Mouse (Mus musculus) stomach, adult 2 months (tissue): Measurements from ENCODE around the gene Slit1. TPM values are rescaled to one million over a fixed set of nuclear protein-coding genes. Genes with fewer than 3 reads are reported as not detected.

Experiments used
- polyA plus RNA-seq: library from polyadenylated mRNA; depleted of rRNA; stranded (reverse); fragments of >200 nt; gene quantifications from 2 replicates; pipeline ENCODE4 v1.2.3, GENCODE M21; 2012; rRNA removed

Slit1 gene
- 0.18 and 0.56 TPM in 2 replicates for polyA plus RNA-seq

GRCm38 (mm10) chr19:41743396-41743795 is at the start of gene Slit1:
TSS of gene Slit1 (minus strand) at chr19:41743665.

DNA sequence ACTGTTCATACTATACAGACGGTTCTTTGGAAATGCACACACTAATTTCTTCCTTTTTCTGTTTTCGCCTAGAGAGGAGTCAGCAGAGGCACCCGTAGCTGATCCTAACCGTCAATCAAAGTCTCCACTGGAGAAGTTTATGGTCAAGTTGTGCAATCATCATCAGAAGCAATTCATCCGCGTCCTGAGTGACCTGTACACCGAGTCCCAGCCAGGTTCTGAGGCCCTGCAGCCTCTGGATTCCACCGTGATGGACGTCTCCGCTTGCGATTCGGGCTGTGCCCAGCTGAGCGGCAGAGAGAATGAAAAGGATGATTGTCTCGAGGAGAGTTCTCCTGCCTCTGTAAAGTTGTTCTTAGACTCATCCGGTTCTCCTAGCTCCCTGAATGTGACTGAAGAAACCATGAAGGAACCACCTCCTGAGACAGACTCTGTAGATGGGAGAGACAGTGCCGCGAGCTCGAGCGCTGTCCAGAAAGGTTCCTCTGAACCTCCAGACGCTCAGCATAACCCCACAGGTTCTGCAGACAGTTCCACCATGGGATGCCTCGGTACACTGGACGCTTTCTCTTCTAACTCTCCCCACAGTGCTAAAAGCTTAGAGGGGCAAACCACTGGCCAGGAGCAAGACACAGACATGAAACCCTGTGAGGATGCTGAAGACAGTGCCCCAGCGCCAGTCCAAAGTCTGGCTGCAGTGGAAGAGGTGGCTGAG is 161.6 kb downstream of the Slit1 start, which contains the start of gene Gm340:
Gene Gm340, plus strand, starts transcription at position 665 of the 715 bp plus-strand sequence.

Other genes starting within 250 kb of the Slit1 start
- 0.18 and 0.22 TPM in 2 replicates for gene Gm340, start 161.3 kb downstream of the Slit1 start, polyA plus RNA-seq
- 0.30 and 0.45 TPM in 2 replicates for gene Arhgap19, start 58.4 kb upstream of the Slit1 start, polyA plus RNA-seq
- 3.8 and 5.9 TPM in 2 replicates for gene Frat1, start 86.3 kb upstream of the Slit1 start, polyA plus RNA-seq
- 3.4 and 5.8 TPM in 2 replicates for gene Frat2, start 104.5 kb upstream of the Slit1 start, polyA plus RNA-seq
- gene Rrp12, start 152.5 kb upstream of the Slit1 start, polyA plus RNA-seq = 1.9 and 2.7 TPM in 2 replicates
- 105 and 148 TPM in 2 replicates for gene Pgam1, start 168.3 kb upstream of the Slit1 start, polyA plus RNA-seq
- 2.5 and 3.4 TPM in 2 replicates for gene Exosc1, start 189.8 kb upstream of the Slit1 start, polyA plus RNA-seq
- gene Zdhhc16, start 189.8 kb upstream of the Slit1 start, polyA plus RNA-seq = 29.1 and 32.4 TPM in 2 replicates
- gene Mms19, start 237.5 kb upstream of the Slit1 start, polyA plus RNA-seq = 19.0 and 22.6 TPM in 2 replicates
- gene Ubtd1, start 238.1 kb upstream of the Slit1 start, polyA plus RNA-seq = 15.6 and 23.6 TPM in 2 replicates